Mouse (Mus musculus) urinary bladder, postnatal 0 days (tissue): Measurements from ENCODE around the gene Slc45a3. TPM values are rescaled to one million over a fixed set of nuclear protein-coding genes. Genes with fewer than 3 reads are reported as not detected.

Experiments used
- polyA plus RNA-seq: library from polyadenylated mRNA; unstranded; fragments of >200 nt; fragmentation: Nextera tagmentation; extraction: Ambion mirVana; gene quantifications from 2 replicates; pipeline ENCODE4 v1.2.1, GENCODE M21; 2015

The Slc45a3 gene
- 1.3 and 1.6 TPM in 2 replicates for polyA plus RNA-seq

DNA sequence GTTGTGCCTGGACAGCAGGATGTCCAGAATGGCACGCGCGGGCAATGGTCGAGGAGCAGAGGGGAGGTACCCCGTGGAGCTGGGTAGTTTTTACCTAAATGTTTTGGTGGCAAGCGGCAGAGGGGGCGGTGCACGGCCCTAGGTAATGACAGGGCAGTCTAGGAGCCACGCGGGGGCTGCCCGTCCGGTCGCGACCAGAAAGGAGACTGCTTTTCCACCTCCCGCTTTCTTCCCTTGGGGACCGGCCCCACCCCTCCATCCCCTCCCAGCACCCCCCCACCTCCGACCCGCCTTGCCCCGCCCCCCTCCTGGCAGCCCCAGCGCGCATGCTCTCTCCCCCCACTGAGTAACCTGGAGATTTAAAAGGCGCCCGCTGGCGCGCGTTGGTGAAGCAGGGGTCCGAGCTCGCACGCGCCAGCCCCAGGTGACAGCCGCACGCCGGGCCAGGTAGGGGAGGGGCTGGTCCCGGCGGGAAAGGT, at the start of gene Slc45a3:
Gene Slc45a3 (plus strand): TSS at position 362 of the 479 bp plus-strand sequence.

DNA sequence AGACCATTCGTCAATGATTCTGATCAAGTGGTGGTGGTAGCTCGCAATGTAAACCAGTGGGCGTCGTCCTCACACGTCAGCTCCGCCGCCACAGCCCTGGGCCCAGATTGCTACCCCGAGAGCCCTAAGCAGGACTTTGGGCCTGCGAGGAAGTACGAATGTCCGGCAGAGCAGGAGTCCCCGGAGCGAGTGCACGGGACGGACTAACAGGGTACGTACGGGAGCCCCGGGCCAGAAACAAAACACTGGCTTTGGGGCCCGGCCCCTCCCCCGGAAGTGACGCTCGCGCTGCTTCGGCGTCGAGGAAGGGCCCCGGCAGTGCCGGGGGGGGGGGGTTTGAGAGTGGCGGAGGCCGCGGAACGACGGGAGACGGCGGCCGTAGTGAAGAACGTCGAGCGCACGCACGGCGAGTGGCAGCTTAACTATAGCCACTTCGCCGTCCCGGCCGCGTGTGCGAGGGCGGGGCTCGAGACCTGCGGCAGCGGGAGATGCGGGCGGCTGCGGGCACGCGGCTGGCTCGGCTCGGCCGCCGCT, 44.6 kb downstream of the Slc45a3 start, which contains the start of gene Elk4:
Gene Elk4 (plus strand): TSS at position 326 of the 534 bp plus-strand sequence.

Other genes with a start within 250 kb of the Slc45a3 start
- not detected in 2 replicates for gene Slc26a9, start 218.9 kb upstream of the Slc45a3 start, polyA plus RNA-seq
- gene Pm20d1, start 165.6 kb upstream of the Slc45a3 start, polyA plus RNA-seq = 1.8 TPM in 2 replicates
- 9.5 and 11.0 TPM in 2 replicates for gene Slc41a1, start 135.5 kb upstream of the Slc45a3 start, polyA plus RNA-seq
- 22.8 and 23.2 TPM in 2 replicates for gene Rab29, start 95.7 kb upstream of the Slc45a3 start, polyA plus RNA-seq
- 23.2 and 33.0 TPM in 2 replicates for gene Nucks1, start 52.4 kb upstream of the Slc45a3 start, polyA plus RNA-seq
- gene Elk4, start 44.6 kb downstream of the Slc45a3 start, polyA plus RNA-seq = 14.4 and 16.5 TPM in 2 replicates
- 44.0 and 47.6 TPM in 2 replicates for gene Mfsd4a, start 105.1 kb downstream of the Slc45a3 start, polyA plus RNA-seq
- gene Cdk18, start 176.7 kb downstream of the Slc45a3 start, polyA plus RNA-seq = 2.0 and 2.6 TPM in 2 replicates
- not detected in 2 replicates for gene Lemd1, start 228.5 kb downstream of the Slc45a3 start, polyA plus RNA-seq
- not detected in 2 replicates for gene AC124108.1, start 228.5 kb downstream of the Slc45a3 start, polyA plus RNA-seq